Mouse (Mus musculus) cortical plate, adult 2 months (tissue): ENCODE results near the gene Coro2b.

Experiments used
- CTCF ChIP-seq: fragments of 200-500 bp; IDR thresholded peaks from 2 replicates; pipeline ENCODE4 v1.5.1; 2011; ENCODE audit warnings: mild to moderate bottlenecking, control low read depth, low read length; ENCODE audit not compliant: insufficient read depth; ENCODE audit errors: extremely low read depth
- POLR2A ChIP-seq: fragments of 200-500 bp; IDR thresholded peaks from 2 replicates; pipeline ENCODE4 v1.6.1; 2011; ENCODE audit warnings: mild to moderate bottlenecking, low read length, control low read depth; ENCODE audit not compliant: insufficient read depth; ENCODE audit errors: extremely low read depth

GRCm38 (mm10) chr9:62506467-62507067, 30.3 kb downstream of the Coro2b start:
- TF ChIP-seq CTCF (no peak), POLR2A (no peak)
